Mouse (Mus musculus) brain, embryonic 14.5 days (tissue): ENCODE measurements around the gene Cdkl4. TPM values are rescaled to one million over a fixed set of nuclear protein-coding genes. Genes with fewer than 3 reads are reported as not detected.

Experiments used
- DNase-seq: peaks from one replicate; pipeline ENCODE4 v3.0.0-alpha.2; 2011; ENCODE audit warnings: low read depth
- CTCF ChIP-seq: fragments of 200-500 bp; IDR thresholded peaks from 2 replicates; pipeline ENCODE4 v1.5.1; 2012; ENCODE audit warnings: inconsistent platforms, mild to moderate bottlenecking, moderate library complexity, borderline replicate concordance; ENCODE audit not compliant: insufficient read depth, insufficient read length; ENCODE audit errors: extremely low read depth
- POLR2A ChIP-seq: fragments of 200-500 bp; IDR thresholded peaks from 2 replicates; pipeline ENCODE4 v1.6.1; 2012; ENCODE audit warnings: mild to moderate bottlenecking, inconsistent platforms, borderline replicate concordance; ENCODE audit not compliant: poor library complexity, insufficient read depth, insufficient read length, severe bottlenecking; ENCODE audit errors: extremely low read depth
- polyA plus RNA-seq: library from polyadenylated mRNA; depleted of rRNA; stranded (reverse); fragments of >200 nt; gene quantifications from 2 replicates; pipeline ENCODE4 v1.2.3, GENCODE M21; 2012; rRNA removed

The Cdkl4 gene
- 2.6 and 3.3 TPM in 2 replicates for polyA plus RNA-seq

GRCm38 (mm10) chr17:80577639-80578038, at the start of gene Cdkl4:
Gene Cdkl4 (minus strand): TSS chr17:80577813.
- DNase-seq: no peak
- TF ChIP-seq POLR2A (no peak), CTCF (no peak)

GRCm38 (mm10) chr17:80624979-80625378, 47.4 kb upstream of the Cdkl4 start:
- no peak for DNase-seq
- no peak for TF ChIP-seq POLR2A
- no peak for TF ChIP-seq CTCF

- no peak for DNase-seq
- TF ChIP-seq CTCF: no peak
- TF ChIP-seq POLR2A: no peak
These were observed 44.1 kb upstream of the Cdkl4 start for GRCm38 (mm10) chr17:80621691-80622090.

- DNase-seq: peak; percentile 72
- peak; percentile 92 for TF ChIP-seq CTCF
- no peak for TF ChIP-seq POLR2A
These were observed 43.3 kb upstream of the Cdkl4 start for GRCm38 (mm10) chr17:80620786-80621423.

GRCm38 (mm10) chr17:80619556-80619955, 41.9 kb upstream of the Cdkl4 start:
- TF ChIP-seq POLR2A: no peak
- no peak for TF ChIP-seq CTCF
- DNase-seq: peak; percentile 37

GRCm38 (mm10) chr17:80618890-80619289, 41.3 kb upstream of the Cdkl4 start:
- no peak for DNase-seq

GRCm38 (mm10) chr17:80603806-80604205, 26.2 kb upstream of the Cdkl4 start:
- TF ChIP-seq CTCF (no peak), POLR2A (no peak)
- DNase-seq: no peak

More at GRCm38 (mm10) chr17:80618890-80619289, 41.3 kb upstream of the Cdkl4 start:
- TF ChIP-seq POLR2A (no peak), CTCF (no peak)

- TF ChIP-seq POLR2A (no peak), CTCF (no peak)
- no peak for DNase-seq
These were observed 25.5 kb upstream of the Cdkl4 start for GRCm38 (mm10) chr17:80603079-80603625.

GRCm38 (mm10) chr17:80601371-80601770, 23.8 kb upstream of the Cdkl4 start:
- DNase-seq: peak; percentile 69
- TF ChIP-seq POLR2A (no peak), CTCF (peak; percentile 62)

GRCm38 (mm10) chr17:80583051-80583450, 5.4 kb upstream of the Cdkl4 start:
- TF ChIP-seq CTCF: no peak
- TF ChIP-seq POLR2A: no peak
- DNase-seq: no peak

- no peak for TF ChIP-seq POLR2A
- no peak for TF ChIP-seq CTCF
- DNase-seq: no peak
These were observed 2.3 kb upstream of the Cdkl4 start for GRCm38 (mm10) chr17:80579901-80580300.

- TF ChIP-seq POLR2A (no peak), CTCF (no peak)
- no peak for DNase-seq
These were observed 1.5 kb upstream of the Cdkl4 start for GRCm38 (mm10) chr17:80579089-80579488.
